Mouse (Mus musculus) forebrain, postnatal 0 days (tissue): ENCODE results near the gene Lingo1. TPM values are rescaled to one million over a fixed set of nuclear protein-coding genes. Genes with fewer than 3 reads are reported as not detected.

Experiments used
- ATAC-seq: fragments of 200-750 bp; cut with Nextera tagmentation; 2 replicates; pipeline ENCODE4 v1.8.0; 2017; ENCODE audit warnings: mild to moderate bottlenecking, moderate library complexity
- DNase-seq: peaks from one replicate; pipeline ENCODE4 v3.0.0-alpha.2; 2015
- H3K27ac ChIP-seq: fragments of 300-500 bp; sonication (generic); 2 replicates; pipeline ENCODE4 v1.5.1; 2014; ENCODE audit warnings: low read depth, mild to moderate bottlenecking, antibody characterized with exemption, low read length, moderate library complexity, mixed read lengths
- H3K27me3 ChIP-seq: fragments of 300-500 bp; sonication (generic); 2 replicates; pipeline ENCODE4 v1.6.1; 2014; ENCODE audit warnings: mild to moderate bottlenecking, low read length, mixed read lengths; ENCODE audit not compliant: insufficient read depth
- H3K36me3 ChIP-seq: fragments of 300-500 bp; sonication (generic); 2 replicates; pipeline ENCODE4 v1.6.1; 2014; ENCODE audit warnings: mild to moderate bottlenecking, moderate library complexity; ENCODE audit not compliant: insufficient read depth
- H3K4me1 ChIP-seq: fragments of 300-500 bp; sonication (generic); 2 replicates; pipeline ENCODE4 v1.6.1; 2014; ENCODE audit warnings: antibody characterized with exemption; ENCODE audit not compliant: insufficient read depth
- H3K4me2 ChIP-seq: fragments of 300-500 bp; sonication (generic); 2 replicates; pipeline ENCODE4 v1.6.1; 2014; ENCODE audit warnings: low read depth, mild to moderate bottlenecking, moderate library complexity
- H3K4me3 ChIP-seq: fragments of 300-500 bp; sonication (generic); 2 replicates; pipeline ENCODE4 v1.5.1; 2014; ENCODE audit warnings: low read depth, low read length, mixed read lengths
- H3K9ac ChIP-seq: fragments of 300-500 bp; sonication (generic); 2 replicates; pipeline ENCODE4 v1.6.1; 2014; ENCODE audit warnings: mild to moderate bottlenecking
- H3K9me3 ChIP-seq: fragments of 300-500 bp; sonication (generic); 2 replicates; pipeline ENCODE4 v1.6.1; 2016; ENCODE audit warnings: low read length
- CTCF ChIP-seq: sonication (generic); IDR thresholded peaks from 2 replicates; pipeline ENCODE4 v1.5.1; 2016; ENCODE audit warnings: antibody characterized with exemption, control low read depth, low read depth
- WGBS: fragments of 180-500 bp; shearing (Covaris S2); extraction: QIAGEN DNeasy Blood & Tissue Kit; methylation state at CpG from one replicate; pipeline ENCODE4 v1.1.7; 2014; 5-methylcytosine and 5-hydroxymethylcytosine counted together
- polyA plus RNA-seq: library from polyadenylated mRNA; unstranded; fragments of >200 nt; fragmentation: Nextera tagmentation; extraction: Ambion mirVana; gene quantifications from 2 replicates; pipeline ENCODE4 v1.2.1, GENCODE M21; 2015
- total RNA-seq: library from RNA; depleted of rRNA; stranded (reverse); fragments of >200 nt; gene quantifications from 2 replicates; pipeline ENCODE4 v1.2.3, GENCODE M21; 2014

Lingo1 gene
- total and polyA plus RNA-seq, 2 experiments from 2014 or later, result 103 to 114 TPM

DNA sequence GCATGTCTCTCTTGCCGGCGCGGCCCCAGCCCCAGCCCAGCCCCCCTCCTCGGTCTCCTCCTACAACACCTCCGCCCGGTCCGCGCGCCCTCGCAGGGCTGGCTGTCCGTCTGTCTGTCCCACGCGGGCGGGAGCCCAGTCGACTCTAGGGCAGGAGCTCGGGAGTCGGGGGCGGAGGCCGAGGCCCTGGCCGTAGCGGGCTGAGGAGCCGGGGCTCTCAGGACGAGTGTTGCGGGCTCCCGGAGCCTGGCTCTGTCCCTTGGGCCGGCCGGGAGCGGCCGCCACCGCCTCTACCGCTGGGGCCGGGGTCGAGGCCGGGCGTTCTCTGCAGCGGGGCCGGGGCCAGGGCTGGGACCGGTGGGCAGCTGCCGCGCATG, 161.2 kb downstream of the Lingo1 start:
- Histone ChIP-seq H3K4me3 (peak overlapping the region; percentile 73), H3K9ac (peak overlapping the region; percentile 90), H3K27ac (peak overlapping the region; percentile 88), H3K9me3 (no peaks in the 10 kb centered on the region), H3K4me1 (peaks cover 8% of the 10 kb centered on the region; the same call in 1 of the 2 replicates), H3K27me3 (peaks cover 6% of the 10 kb centered on the region; the same call in 1 of the 2 replicates), H3K4me2 (peak overlapping the region; percentile 88), H3K36me3 (no peaks in the 10 kb centered on the region)
- ATAC-seq, result peak; percentile 9; the same call in 1 of the 2 replicates
- under 1% methylated on average over 31 of the region's 40 CpGs for WGBS
- no peak for TF ChIP-seq CTCF
- peak; percentile 47 for DNase-seq

DNA sequence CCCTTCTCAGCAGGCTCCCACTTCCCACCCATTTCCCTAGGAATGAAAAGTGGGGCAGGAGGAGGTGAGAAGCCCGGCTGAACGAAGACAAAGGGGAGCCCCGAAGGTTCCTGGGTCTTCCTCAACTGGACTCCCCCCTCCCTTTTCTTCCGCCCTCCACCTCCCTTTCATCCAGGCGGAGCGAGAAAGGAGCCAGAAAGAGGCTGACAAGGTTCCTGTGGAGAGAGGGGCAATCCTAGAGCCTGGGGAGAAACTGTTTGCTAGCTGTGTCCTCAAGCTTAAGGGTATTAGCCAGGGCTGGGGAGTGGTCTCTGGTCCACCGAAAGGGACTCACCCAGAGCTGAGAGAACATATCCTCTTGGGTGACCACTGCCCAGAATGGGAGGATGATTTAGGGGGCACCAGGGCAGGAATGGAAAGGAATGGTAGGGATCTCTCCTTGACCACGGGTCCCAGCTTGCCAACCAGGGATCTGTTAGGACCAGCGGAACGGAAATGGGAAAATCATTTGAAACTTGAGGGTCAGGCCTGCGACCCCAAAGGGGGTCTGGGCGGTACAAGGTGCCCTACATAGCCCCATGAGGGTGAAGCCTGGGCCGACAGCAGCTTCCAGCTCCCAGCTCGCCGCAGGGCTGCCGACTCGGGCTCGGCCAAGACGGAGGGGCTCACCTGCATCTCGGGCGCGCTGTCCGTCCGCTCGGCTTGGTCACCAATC, 161.7 kb downstream of the Lingo1 start:
- no peak for TF ChIP-seq CTCF
- H3K4me3 ChIP-seq, result peak overlapping the region; percentile 73
- under 1% methylated on average over 25 of the region's 25 CpGs for WGBS

DNA sequence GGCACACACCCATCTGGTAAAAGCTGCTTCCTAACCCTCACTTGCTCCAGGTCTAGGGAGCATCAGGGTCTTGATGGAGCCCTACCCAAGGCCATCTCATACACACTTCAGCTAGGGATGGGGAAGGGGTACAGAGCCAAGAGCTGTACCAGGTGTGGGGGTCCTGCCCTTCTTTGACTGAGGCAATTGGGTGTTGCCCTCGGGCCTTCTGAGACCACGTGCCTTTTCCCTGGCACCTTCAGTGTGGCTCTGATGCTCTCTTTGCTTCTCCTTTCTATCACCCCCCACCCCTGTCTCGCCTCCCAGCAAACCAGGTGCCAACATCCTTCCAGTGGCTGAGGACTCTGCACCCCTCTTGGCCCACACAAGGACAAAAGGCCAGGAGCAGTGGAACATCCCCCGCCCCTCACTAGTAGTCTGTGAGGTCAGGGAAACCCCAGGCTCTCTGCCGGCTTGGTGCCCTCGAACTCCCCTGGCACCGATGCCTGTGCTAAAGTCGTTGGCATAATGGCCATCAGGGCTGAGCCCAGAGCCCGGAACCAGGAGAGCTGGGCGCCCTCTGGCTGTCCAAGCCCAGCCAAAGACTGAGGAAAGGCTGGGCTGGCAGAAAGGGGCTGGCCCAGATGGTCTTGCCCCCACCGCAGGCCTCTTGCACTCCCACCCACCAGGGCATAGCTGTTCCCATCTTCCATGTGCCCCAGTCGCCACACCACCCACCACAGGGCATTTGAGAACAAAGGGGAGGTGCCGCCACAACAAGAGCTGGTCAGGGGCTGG, 162.6 kb downstream of the Lingo1 start:
- H3K9me3 ChIP-seq, result no peaks in the 10 kb centered on the region
- 26% methylated on average over 13 of the region's 13 CpGs for WGBS
- H3K36me3 ChIP-seq, result no peaks in the 10 kb centered on the region

More for the DNA sequence above, 161.7 kb downstream of the Lingo1 start:
- peaks cover 6% of the 10 kb centered on the region; the same call in 1 of the 2 replicates for H3K27me3 ChIP-seq
- no peaks in the 10 kb centered on the region for H3K9me3 ChIP-seq
- H3K27ac ChIP-seq, result peak overlapping the region; percentile 88
- peaks cover 10% of the 10 kb centered on the region; the same call in 1 of the 2 replicates for H3K4me1 ChIP-seq
- ATAC-seq (no peak), DNase-seq (peak; percentile 50)
- no peaks in the 10 kb centered on the region for H3K36me3 ChIP-seq
- H3K4me2 ChIP-seq, result peak overlapping the region; percentile 88
- peak overlapping the region; percentile 90 for H3K9ac ChIP-seq

DNA sequence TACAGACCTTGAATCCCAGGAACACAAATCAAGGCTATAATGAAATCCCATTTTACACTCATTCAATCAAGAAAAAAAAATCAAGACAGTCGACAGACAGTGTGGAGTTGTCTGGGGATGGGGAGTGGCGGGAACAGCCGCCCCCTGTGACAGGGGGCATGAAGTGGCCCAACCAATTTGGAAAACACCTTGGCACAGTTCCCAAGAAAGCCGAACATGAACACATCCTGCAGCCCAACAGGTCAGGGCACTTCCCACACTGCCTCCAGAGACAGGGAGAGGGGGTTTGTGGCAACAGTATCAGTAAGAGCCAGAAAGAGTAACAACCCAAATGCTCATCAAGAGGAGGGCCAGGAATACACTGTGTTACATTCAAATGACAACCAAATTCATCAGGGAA, 165.3 kb downstream of the Lingo1 start:
- DNase-seq, result no peak
- Histone ChIP-seq H3K4me2 (no peak overlapping the region), H3K9me3 (no peaks in the 10 kb centered on the region), H3K27ac (no peak overlapping the region), H3K27me3 (no peaks in the 10 kb centered on the region), H3K36me3 (no peaks in the 10 kb centered on the region), H3K4me3 (no peak overlapping the region), H3K4me1 (peaks cover 4% of the 10 kb centered on the region; the same call in 1 of the 2 replicates), H3K9ac (no peak overlapping the region)
- no peak for TF ChIP-seq CTCF
- no peak for ATAC-seq
- WGBS, result 41% methylated on average over 4 of the region's 4 CpGs

More for the DNA sequence above, 162.6 kb downstream of the Lingo1 start:
- H3K27ac ChIP-seq, result peak overlapping the region; percentile 88
- H3K9ac ChIP-seq, result peak overlapping the region; percentile 90
- peak; percentile 56 for TF ChIP-seq CTCF
- H3K4me1 ChIP-seq, result peaks cover 12% of the 10 kb centered on the region; the same call in 1 of the 2 replicates
- peak overlapping the region; percentile 73 for H3K4me3 ChIP-seq
- peak; percentile 67 for DNase-seq
- H3K4me2 ChIP-seq, result peak overlapping the region; percentile 88
- peak; percentile 14 for ATAC-seq
- peaks cover 6% of the 10 kb centered on the region; the same call in 1 of the 2 replicates for H3K27me3 ChIP-seq

DNA sequence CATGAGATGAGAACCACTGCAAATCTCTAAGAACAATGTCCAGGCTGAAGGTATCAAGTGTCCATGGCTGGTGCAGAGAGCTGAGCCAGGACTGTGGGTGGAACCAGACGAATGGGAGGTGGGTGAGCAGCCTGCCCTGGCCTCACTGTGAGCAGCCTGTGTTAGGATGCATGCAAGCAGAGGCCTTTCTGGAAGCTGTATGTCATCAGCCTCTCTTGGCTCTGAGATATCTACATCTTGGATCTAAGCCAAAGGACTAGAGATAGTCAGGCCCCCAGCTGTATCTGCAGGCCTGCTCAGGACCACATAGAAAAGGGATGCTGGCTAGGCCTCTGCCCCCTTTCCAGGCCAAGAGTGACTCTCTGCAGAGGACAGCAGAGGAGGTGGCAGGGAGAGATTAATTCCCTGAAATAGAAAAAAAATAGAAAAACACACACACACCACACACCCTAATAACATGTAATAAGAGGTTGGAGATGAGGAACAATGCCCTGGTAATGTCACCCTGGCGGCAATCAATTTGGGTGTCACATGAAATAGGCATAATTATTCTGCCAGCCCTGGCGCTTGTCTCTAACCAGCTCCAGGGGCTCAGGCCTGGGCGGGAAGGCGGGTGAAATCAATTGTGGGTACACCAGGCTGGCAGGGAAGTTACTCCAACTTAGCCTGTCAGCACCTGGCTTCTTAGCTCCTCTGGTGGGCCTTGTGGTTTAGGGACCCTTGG, 166.4 kb downstream of the Lingo1 start:
- ATAC-seq, result peak; percentile 32; the same call in 1 of the 2 replicates
- TF ChIP-seq CTCF, result no peak

DNA sequence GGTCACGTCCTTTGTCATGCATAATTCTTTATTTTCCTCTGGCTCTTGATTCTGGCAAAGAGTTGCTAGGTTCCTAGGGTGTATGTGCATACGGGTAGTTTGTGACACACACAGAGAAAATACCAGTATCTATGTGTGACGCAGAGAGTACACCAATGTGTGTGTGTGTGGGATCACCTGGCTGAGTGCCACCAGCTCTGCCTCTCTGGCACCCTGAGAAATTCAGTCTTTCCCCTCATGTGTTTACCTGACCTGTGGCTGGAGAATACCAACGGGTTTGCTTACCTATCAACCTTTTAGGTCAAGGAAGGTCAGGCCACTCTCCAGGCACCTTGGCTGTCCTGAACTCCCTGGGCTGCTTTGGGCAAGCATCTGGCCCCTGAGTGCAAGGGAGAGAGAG, 169.0 kb downstream of the Lingo1 start:
- DNase-seq (no peak), ATAC-seq (no peak)
- no peak for TF ChIP-seq CTCF
- WGBS, result 62% methylated on average over 4 of the region's 4 CpGs
- Histone ChIP-seq H3K4me1 (peaks cover 4% of the 10 kb centered on the region; the same call in 1 of the 2 replicates), H3K4me2 (no peak overlapping the region), H3K27ac (no peak overlapping the region), H3K9me3 (no peaks in the 10 kb centered on the region), H3K36me3 (peaks cover 8% of the 10 kb centered on the region), H3K9ac (no peak overlapping the region), H3K4me3 (no peak overlapping the region), H3K27me3 (no peaks in the 10 kb centered on the region)

More for the DNA sequence above, 166.4 kb downstream of the Lingo1 start:
- H3K4me3 ChIP-seq, result no peak overlapping the region
- no peak overlapping the region for H3K9ac ChIP-seq
- no peaks in the 10 kb centered on the region for H3K27me3 ChIP-seq
- peaks cover 4% of the 10 kb centered on the region; the same call in 1 of the 2 replicates for H3K4me1 ChIP-seq
- no peak overlapping the region for H3K27ac ChIP-seq
- H3K36me3 ChIP-seq, result 0 out of 2 replicates have a peak, but pooled peaks cover 3% of the 10 kb centered on the region
- no peak for DNase-seq
- H3K4me2 ChIP-seq, result no peak overlapping the region
- WGBS, result 52% methylated on average over 5 of the region's 5 CpGs
- H3K9me3 ChIP-seq, result no peaks in the 10 kb centered on the region
